Comparison of ENCODE assay signal across 18 mouse cellular contexts in the genomic region with DNA sequence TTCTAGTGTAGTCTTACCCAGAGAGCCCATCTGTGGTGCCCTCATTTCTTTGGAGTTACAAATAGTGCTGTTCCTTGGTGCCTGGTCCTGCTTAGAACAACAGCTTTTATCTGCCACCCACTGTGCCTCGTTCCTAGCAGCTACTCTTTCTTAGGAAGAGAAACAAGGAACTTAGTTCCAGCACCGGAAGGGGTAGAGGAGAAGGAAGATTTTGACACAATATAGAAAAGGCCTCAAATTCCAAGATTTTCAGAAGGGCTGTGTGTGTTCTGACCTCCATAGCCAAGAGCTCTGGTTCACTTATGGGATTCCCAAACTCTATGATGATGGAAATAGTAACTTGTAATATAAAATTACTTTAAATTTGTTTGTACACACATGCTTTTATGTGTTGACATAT. TPM values are rescaled to one million over a fixed set of nuclear protein-coding genes. Genes with fewer than 3 reads are reported as not detected.
DNase-seq lines count a peak whose midpoint lies in the region.
"Had no signal": no experiment of that assay in that cellular context is flagged by ENCODE, and none has a peak within 500 bp of the region (broad histone marks: within the 10 kb centered on the region; RNA-seq: fewer than 3 reads in every experiment).

Cd209e (minus strand) TSS at position 101 of the 400 bp plus-strand sequence.

- DNase-seq in heart, adult 11 months: peak; percentile 41
- DNase-seq in heart, adult 8-10 months (ENCODE audit: low spot score): no peak
- DNase-seq: adrenal gland, adult 2 months; adrenal gland, adult 8-10 months; adrenal gland, postnatal 10 days; adrenal gland, postnatal 14 days; adrenal gland, postnatal 25 days; adrenal gland, postnatal 36 days; B cell, adult 2 months; cerebellum, adult 11 months; cerebellum, adult 11-12 months; cerebellum, adult 18-20 months; cerebellum, adult 2 months had no signal

RNA-seq across cellular contexts. Expression of gene Cd209e, which starts in this region (rescaled TPM):
- not detected for total RNA-seq in heart, adult 8-10 months (2022)
- total RNA-seq: adrenal gland, adult 18-20 months; adrenal gland, adult 2 months; adrenal gland, adult 8-10 months; adrenal gland, postnatal 10 days; adrenal gland, postnatal 14 days; adrenal gland, postnatal 25 days; adrenal gland, postnatal 36 days; adrenal gland, postnatal 4 days; CH12.LX; G1E; MEL had no signal
